Mouse (Mus musculus): ENCODE measurements around the gene Dpf2.

- TF ChIP-seq CTCF (IDR thresholded peaks at IDR 0.05; ENCODE audit: low read depth), result no peak
- no peak for TF ChIP-seq EP300 (optimal IDR thresholded peaks at IDR 0.05)
These were observed 33.9 kb downstream of the Dpf2 start for GRCm38 (mm10) chr19:5878916-5879315.

Data from stomach, postnatal 0 days (tissue).